Mouse (Mus musculus) ES-Bruce4 (cell line): Measurements from ENCODE around the gene Casz1.

Experiments
- CTCF ChIP-seq: IDR thresholded peaks from one replicate; pipeline ENCODE4 v1.8.1; 2011; ENCODE audit warnings: low read depth, low read length
- POLR2A ChIP-seq: IDR thresholded peaks from one replicate; pipeline ENCODE4 v1.8.1; 2011; ENCODE audit warnings: low read length; ENCODE audit not compliant: insufficient read depth

- TF ChIP-seq CTCF (no peak), POLR2A (no peak)
These were observed 13.9 kb downstream of the Casz1 start for GRCm38 (mm10) chr4:148818161-148818560.
